Comparison of ENCODE assay signal across 9 mouse cellular contexts in the genomic region with DNA sequence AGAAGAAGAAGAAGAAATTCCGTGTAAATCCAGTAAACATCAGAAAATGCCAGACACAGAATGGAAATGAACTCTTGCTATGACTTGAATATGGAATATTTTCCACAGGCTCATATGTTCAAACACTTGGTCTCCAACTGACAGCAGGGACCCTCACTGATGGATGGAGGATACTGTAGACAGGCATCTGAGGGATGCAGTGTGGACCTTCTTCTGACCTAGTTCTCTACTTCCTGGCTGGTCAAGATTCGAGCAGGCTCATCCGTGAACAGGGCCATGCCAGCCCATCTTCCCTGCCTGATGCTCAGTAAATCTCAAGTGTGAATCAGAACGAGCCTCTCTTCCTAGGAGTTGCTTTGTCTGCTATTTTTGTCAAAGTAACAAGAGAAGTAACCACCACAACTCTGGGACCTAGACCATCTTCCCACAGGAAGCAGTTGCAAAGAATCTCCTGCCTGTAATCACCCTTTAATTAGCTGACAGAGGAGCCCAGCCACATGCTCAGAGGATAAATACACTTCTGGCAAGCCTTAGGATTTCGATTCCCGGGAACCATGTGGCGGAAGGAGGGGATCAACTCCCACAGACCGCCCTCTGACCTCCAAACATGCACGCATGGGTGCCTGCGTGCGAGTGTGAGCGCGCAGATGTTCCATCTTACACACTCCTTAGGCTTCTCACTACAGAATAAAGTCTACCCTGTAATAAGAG. TPM values are rescaled to one million over a fixed set of nuclear protein-coding genes. Genes with fewer than 3 reads are reported as not detected.
DNase-seq lines count a peak whose midpoint lies in the region; ATAC-seq and TF ChIP-seq lines count a peak whose summit lies in the region.
"Had no signal": no experiment of that assay in that cellular context is flagged by ENCODE, and none has a peak within 500 bp of the region (broad histone marks: within the 10 kb centered on the region; RNA-seq: fewer than 3 reads in every experiment).

No protein-coding gene starts in this region.

- no peak for ATAC-seq in embryonic facial prominence, embryonic 13.5 days (ENCODE audit: insufficient number of reproducible peaks, insufficient read depth, low FRiP score, low TSS enrichment, low read depth)
- peak; percentile 75 for ATAC-seq in kidney, embryonic 15.5 days (replicated peaks; ENCODE audit: low FRiP score)
- ATAC-seq: Patski had no signal

- peak; percentile 7 for DNase-seq in left cerebral cortex, postnatal 4 days
- no peak for DNase-seq in left cerebral cortex, adult 18-20 months (ENCODE audit: low spot score in 2 of 2)
- no peak for DNase-seq in forebrain, embryonic 10.5 days (ENCODE audit: extremely low spot score, low spot score)
- DNase-seq in adrenal gland, postnatal 36 days: no peak
- no peak for DNase-seq in thymus, postnatal 0 days (ENCODE audit: low spot score)

- 0 out of 2 replicates have a peak overlapping the region, but pooled peaks have one; percentile 57 for H3K27ac ChIP-seq in embryonic facial prominence, embryonic 13.5 days
- peak overlapping the region; percentile 70 for H3K27ac ChIP-seq in kidney, embryonic 15.5 days
- no peak overlapping the region; the same call in 1 of the 2 replicates for H3K27ac ChIP-seq in forebrain, embryonic 10.5 days

- 32% methylated on average over 13 of the region's 13 CpGs for WGBS in embryonic facial prominence, embryonic 13.5 days
- WGBS in kidney, embryonic 15.5 days: 22% methylated on average over 13 of the region's 13 CpGs
- WGBS in forebrain, embryonic 10.5 days: 62% methylated on average over 13 of the region's 13 CpGs

- H3K4me2 ChIP-seq in embryonic facial prominence, embryonic 13.5 days: peak overlapping the region; percentile 26
- H3K4me2 ChIP-seq in kidney, embryonic 15.5 days: peak overlapping the region; percentile 39
- H3K4me2 ChIP-seq in myocyte (ENCODE audit: low read depth): peak overlapping the region; percentile 20

- no peak overlapping the region for H3K9ac ChIP-seq in embryonic facial prominence, embryonic 13.5 days
- H3K9ac ChIP-seq in kidney, embryonic 15.5 days: no peak overlapping the region

- H3K4me3 ChIP-seq in embryonic facial prominence, embryonic 13.5 days: no peak overlapping the region
- H3K4me3 ChIP-seq in kidney, embryonic 15.5 days (replicated peaks): no peak overlapping the region; the same call in 1 of the 2 replicates
- no peak overlapping the region for H3K4me3 ChIP-seq in myocyte
- H3K4me3 ChIP-seq in forebrain, embryonic 10.5 days: no peak overlapping the region

- H3K27me3 ChIP-seq in embryonic facial prominence, embryonic 13.5 days: no peaks in the 10 kb centered on the region
- no peaks in the 10 kb centered on the region for H3K27me3 ChIP-seq in kidney, embryonic 15.5 days
- H3K27me3 ChIP-seq in myocyte (ENCODE audit: control insufficient read depth, insufficient read depth, insufficient read length): no peaks in the 10 kb centered on the region
- H3K27me3 ChIP-seq in forebrain, embryonic 10.5 days (ENCODE audit: poor library complexity, severe bottlenecking): no peaks in the 10 kb centered on the region
- H3K27me3 ChIP-seq: Patski had no signal

- H3K79me2 ChIP-seq in myocyte (ENCODE audit: control insufficient read depth, insufficient read depth): no peaks in the 10 kb centered on the region

- H3K9me3 ChIP-seq in embryonic facial prominence, embryonic 13.5 days: peaks cover 4% of the 10 kb centered on the region; the same call in 1 of the 2 replicates
- H3K9me3 ChIP-seq in kidney, embryonic 15.5 days (replicated peaks): no peaks in the 10 kb centered on the region
- peaks cover 4% of the 10 kb centered on the region; the same call in 1 of the 2 replicates for H3K9me3 ChIP-seq in forebrain, embryonic 10.5 days

- no peaks in the 10 kb centered on the region for H3K36me3 ChIP-seq in embryonic facial prominence, embryonic 13.5 days
- no peaks in the 10 kb centered on the region for H3K36me3 ChIP-seq in kidney, embryonic 15.5 days
- H3K36me3 ChIP-seq in myocyte (ENCODE audit: control insufficient read depth, insufficient read depth): no peaks in the 10 kb centered on the region
- no peaks in the 10 kb centered on the region for H3K36me3 ChIP-seq in forebrain, embryonic 10.5 days (replicated peaks)

- intact Hi-C loops in left cerebral cortex, postnatal 4 days (cut with DNase I): no loop called here

- TF ChIP-seq POLR2A in myocyte (IDR thresholded peaks at IDR 0.05; ENCODE audit: insufficient read length, low read depth): no peak

- no peak overlapping the region for H3ac ChIP-seq in myocyte (ENCODE audit: control insufficient read depth, insufficient read length)

- H3K4me1 ChIP-seq in embryonic facial prominence, embryonic 13.5 days: peaks cover 9% of the 10 kb centered on the region
- peaks cover 13% of the 10 kb centered on the region for H3K4me1 ChIP-seq in kidney, embryonic 15.5 days
- H3K4me1 ChIP-seq in forebrain, embryonic 10.5 days: peaks cover 9% of the 10 kb centered on the region

TF ChIP-seq in myocyte, 11 proteins besides CTCF, POLR2A, EP300 and RAD21:
- no peak for TF ChIP-seq MYOD1 (IDR thresholded peaks at IDR 0.05; ENCODE audit: control insufficient read depth in 1 of 3, insufficient read length in 2 of 3, low read depth in 2 of 3)
- no peak for TF ChIP-seq TCF12 (IDR thresholded peaks at IDR 0.05; ENCODE audit: insufficient read depth, poor library complexity, severe bottlenecking)
- TF ChIP-seq MAX (IDR thresholded peaks at IDR 0.05; ENCODE audit: low read depth): no peak
- no peak for TF ChIP-seq POLR2AphosphoS2 (IDR thresholded peaks at IDR 0.05; ENCODE audit: insufficient read length, low read depth)
- TF ChIP-seq CEBPB (IDR thresholded peaks at IDR 0.05; ENCODE audit: insufficient read depth, poor library complexity, severe bottlenecking): no peak
- TF ChIP-seq TCF3 (IDR thresholded peaks at IDR 0.05; ENCODE audit: insufficient read length, low read depth): no peak

RNA-seq across cellular contexts. Expression of gene Uspl1, which starts 31.9 kb away (rescaled TPM):
- total RNA-seq in left cerebral cortex, postnatal 4 days (2021): 10 to 100 TPM; 53.5 to 61.5 TPM
- 10 to 100 TPM; 42.5 to 42.6 TPM for total RNA-seq in left cerebral cortex, adult 18-20 months (2021)
- polyA plus RNA-seq in embryonic facial prominence, embryonic 13.5 days (2015; fragmentation: Nextera tagmentation; extraction: Ambion mirVana): 49.7 and 50.2 TPM in 2 replicates
- 40.0 and 44.8 TPM in 2 replicates for polyA plus RNA-seq in kidney, embryonic 15.5 days (2015; fragmentation: Nextera tagmentation; extraction: Ambion mirVana)
- polyA plus RNA-seq in myocyte (2012; fragmentation: generic; extraction: Trizol): 18.4 TPM
- polyA plus RNA-seq in forebrain, embryonic 10.5 days (2016; fragmentation: Nextera tagmentation; extraction: Ambion mirVana): 73.3 and 76.2 TPM in 2 replicates
- 10 to 100 TPM; 29.9 to 40.6 TPM for total RNA-seq in adrenal gland, postnatal 36 days (2021)
- 77.0 and 78.9 TPM in 2 replicates for polyA plus RNA-seq in thymus, postnatal 0 days (2015; fragmentation: Nextera tagmentation; extraction: Ambion mirVana)

RNA-seq across cellular contexts. Expression of gene Hmgb1, which starts 32.1 kb away (rescaled TPM):
- 100 to 1,000 TPM; 291 to 345 TPM for total RNA-seq in left cerebral cortex, postnatal 4 days (2021)
- total RNA-seq in left cerebral cortex, adult 18-20 months (2021): 100 to 1,000 TPM; 128 to 136 TPM
- 1,696 and 1,769 TPM in 2 replicates for polyA plus RNA-seq in embryonic facial prominence, embryonic 13.5 days (2015; fragmentation: Nextera tagmentation; extraction: Ambion mirVana)
- 1,463 and 1,782 TPM in 2 replicates for polyA plus RNA-seq in kidney, embryonic 15.5 days (2015; fragmentation: Nextera tagmentation; extraction: Ambion mirVana)
- 88.6 TPM for polyA plus RNA-seq in myocyte (2012; fragmentation: generic; extraction: Trizol)
- polyA plus RNA-seq in forebrain, embryonic 10.5 days (2016; fragmentation: Nextera tagmentation; extraction: Ambion mirVana): 1,643 and 1,661 TPM in 2 replicates
- 100 to 1,000 TPM; 141 to 161 TPM for total RNA-seq in adrenal gland, postnatal 36 days (2021)
- polyA plus RNA-seq in thymus, postnatal 0 days (2015; fragmentation: Nextera tagmentation; extraction: Ambion mirVana): 2,611 and 2,714 TPM in 2 replicates

Comparison
In these comparisons a context has a peak if more than half of its experiments do, and no peak if none do; other contexts are left out.
1. RNA of gene Hmgb1, which starts 32.1 kb away (polyA plus RNA-seq): 2,611 to 2,714 TPM in thymus, postnatal 0 days, 1,696 to 1,769 TPM in embryonic facial prominence, embryonic 13.5 days, 1,643 to 1,661 TPM in forebrain, embryonic 10.5 days and 1,463 to 1,782 TPM in kidney, embryonic 15.5 days; 88.6 TPM in myocyte (single experiment); every median in the first group is over 10 times any median in the second.
2. Peak in every context shown above with its lines, with median percentiles within 50 percentile points of each other: H3K4me2 ChIP-seq.